Comparison of ENCODE assay signal across 9 mouse cellular contexts in the genomic region with DNA sequence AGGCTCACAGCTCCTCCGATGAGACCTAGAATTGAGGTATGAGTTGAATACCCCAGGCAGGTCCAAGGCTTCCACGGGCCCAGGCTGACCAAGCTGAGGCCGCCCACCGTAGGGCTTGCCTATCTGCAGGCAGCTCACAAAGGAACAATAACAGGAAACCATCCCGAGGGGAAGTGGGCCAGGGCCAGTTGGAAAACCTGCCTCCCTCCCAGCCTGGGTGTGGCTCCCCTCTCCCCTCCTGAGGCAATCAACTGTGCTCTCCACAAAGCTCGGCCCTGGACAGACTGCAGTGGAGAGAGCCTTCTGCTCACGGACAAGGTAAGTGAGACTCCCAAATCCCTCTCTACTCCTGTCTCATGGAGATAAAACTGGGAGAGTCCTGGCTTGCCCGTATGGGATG. TPM values are rescaled to one million over a fixed set of nuclear protein-coding genes. Genes with fewer than 3 reads are reported as not detected.
A peak's percentile ranks its signal among the peaks of the same experiment; 100 is the strongest.
DNase-seq lines count a peak whose midpoint lies in the region; ATAC-seq and TF ChIP-seq lines count a peak whose summit lies in the region.
"Had no signal": no experiment of that assay in that cellular context is flagged by ENCODE, and none has a peak within 500 bp of the region (broad histone marks: within the 10 kb centered on the region; RNA-seq: fewer than 3 reads in every experiment).

A gene (plus strand): TSS at position 211 of the 400 bp plus-strand sequence.

- H3K36me3 ChIP-seq in thymus, adult 2 months (ENCODE audit: control insufficient read depth, insufficient read depth, low read length): no peaks in the 10 kb centered on the region
- H3K36me3 ChIP-seq in heart, embryonic 11.5 days (ENCODE audit: control insufficient read depth, insufficient read depth, low read length): no peaks in the 10 kb centered on the region
- H3K36me3 ChIP-seq in liver, embryonic 15.5 days (replicated peaks): no peaks in the 10 kb centered on the region
- H3K36me3 ChIP-seq in small intestine, adult 2 months (ENCODE audit: control insufficient read depth, insufficient read depth, low read length): no peaks in the 10 kb centered on the region

- H3K4me3 ChIP-seq in thymus, adult 2 months (ENCODE audit: control insufficient read depth, insufficient read depth, low read length): no peak within 1 kb of the TSS
- peak within 1 kb of the TSS; percentile 44 for H3K4me3 ChIP-seq in heart, embryonic 11.5 days (ENCODE audit: low read depth, low read length)
- peak within 1 kb of the TSS; percentile 18 for H3K4me3 ChIP-seq in liver, embryonic 15.5 days (replicated peaks)
- peak within 1 kb of the TSS; percentile 41 for H3K4me3 ChIP-seq in small intestine, adult 2 months (ENCODE audit: low read depth, low read length)

- peak within 1 kb of the TSS; percentile 57 for H3K4me2 ChIP-seq in heart, embryonic 11.5 days
- no peak within 1 kb of the TSS for H3K4me2 ChIP-seq in liver, embryonic 15.5 days

- H3K4me1 ChIP-seq in thymus, adult 2 months (replicated peaks; ENCODE audit: control insufficient read depth, insufficient read depth, low read length): peaks cover 6% of the 10 kb centered on the region
- peaks cover 7% of the 10 kb centered on the region for H3K4me1 ChIP-seq in heart, embryonic 11.5 days (ENCODE audit: control insufficient read depth, insufficient read depth, low read length)
- peaks cover 21% of the 10 kb centered on the region for H3K4me1 ChIP-seq in liver, embryonic 15.5 days (replicated peaks)
- no peaks in the 10 kb centered on the region; the same call in 1 of the 2 replicates for H3K4me1 ChIP-seq in small intestine, adult 2 months (ENCODE audit: control insufficient read depth, insufficient read depth, insufficient read length, low read length)

- WGBS in thymus, adult 2 months: 80% methylated on average over 8 of the region's 8 CpGs
- 38% methylated on average over 8 of the region's 8 CpGs for WGBS in heart, embryonic 11.5 days (ENCODE audit: insufficient replicate concordance)
- 20% methylated on average over 8 of the region's 8 CpGs for WGBS in liver, embryonic 15.5 days (ENCODE audit: insufficient replicate concordance)
- WGBS in small intestine, adult 2 months: 51% methylated on average over 8 of the region's 8 CpGs

- peak within 1 kb of the TSS; percentile 69 for H3K9ac ChIP-seq in heart, embryonic 11.5 days (ENCODE audit: low read depth, low read length)
- no peak within 1 kb of the TSS for H3K9ac ChIP-seq in liver, embryonic 15.5 days

- ATAC-seq in heart, embryonic 11.5 days (replicated peaks; ENCODE audit: insufficient number of reproducible peaks, low FRiP score, low TSS enrichment): peak; percentile 65
- no peak for ATAC-seq in liver, embryonic 15.5 days (ENCODE audit: insufficient read depth)
- no peak for ATAC-seq in megakaryocyte, adult 5-6 weeks (ENCODE audit: poor library complexity, severe bottlenecking)

- no peak for TF ChIP-seq CTCF in thymus, adult 2 months (IDR thresholded peaks at IDR 0.05; ENCODE audit: borderline replicate concordance, control insufficient read depth, extremely low read depth, insufficient read depth, low read length, poor library complexity)
- no peak for TF ChIP-seq CTCF in small intestine, adult 2 months (IDR thresholded peaks at IDR 0.05; ENCODE audit: extremely low read depth, insufficient read length, insufficient replicate concordance, low read depth, low read length)

- no peak for DNase-seq in thymus, adult 2 months
- no peak for DNase-seq in thymus, postnatal 10 days (ENCODE audit: low spot score in 2 of 2)
- DNase-seq in kidney, adult 9 months: peak; percentile 69
- no peak for DNase-seq in retina, embryonic 14.5 days (ENCODE audit: low spot score)

- H3K27me3 ChIP-seq in thymus, adult 2 months (ENCODE audit: control insufficient read depth, insufficient read depth, low read length): no peaks in the 10 kb centered on the region
- no peaks in the 10 kb centered on the region for H3K27me3 ChIP-seq in heart, embryonic 11.5 days (ENCODE audit: control insufficient read depth, insufficient read depth, low read length)
- H3K27me3 ChIP-seq in liver, embryonic 15.5 days: no peaks in the 10 kb centered on the region
- no peaks in the 10 kb centered on the region for H3K27me3 ChIP-seq in small intestine, adult 2 months (ENCODE audit: control insufficient read depth, insufficient read depth, low read length)

- H3K9me3 ChIP-seq in heart, embryonic 11.5 days (replicated peaks; ENCODE audit: control insufficient read depth, low read length): no peaks in the 10 kb centered on the region
- no peaks in the 10 kb centered on the region for H3K9me3 ChIP-seq in liver, embryonic 15.5 days (replicated peaks)

- H3K27ac ChIP-seq in thymus, adult 2 months (ENCODE audit: control insufficient read depth, insufficient read depth, low read length): no peak within 1 kb of the TSS
- H3K27ac ChIP-seq in heart, embryonic 11.5 days (ENCODE audit: low read depth, low read length): peak within 1 kb of the TSS; percentile 75
- no peak within 1 kb of the TSS for H3K27ac ChIP-seq in liver, embryonic 15.5 days (replicated peaks)
- peak within 1 kb of the TSS; percentile 32; the same call in 1 of the 2 replicates for H3K27ac ChIP-seq in small intestine, adult 2 months (ENCODE audit: insufficient read depth, low read depth, low read length)

- TF ChIP-seq POLR2A in thymus, adult 2 months (IDR thresholded peaks at IDR 0.05; ENCODE audit: control insufficient read depth, extremely low read depth, insufficient read depth, low read length, poor library complexity): no peak
- TF ChIP-seq POLR2A in small intestine, adult 2 months (IDR thresholded peaks at IDR 0.05; ENCODE audit: low read depth, low read length): no peak

RNA-seq across cellular contexts. Expression of the gene that starts here (rescaled TPM):
- polyA plus RNA-seq in thymus, adult 2 months (2012; rRNA removed): 15.7 and 17.4 TPM in 2 replicates
- 42.6 and 46.0 TPM in 2 replicates for polyA plus RNA-seq in heart, embryonic 11.5 days (2014; fragmentation: Nextera tagmentation; extraction: Ambion mirVana)
- 8.6 and 9.5 TPM in 2 replicates for polyA plus RNA-seq in liver, embryonic 15.5 days (2015; fragmentation: Nextera tagmentation; extraction: Ambion mirVana)
- polyA plus RNA-seq in small intestine, adult 2 months (2012; rRNA removed): 6.5 and 13.2 TPM in 2 replicates
- total RNA-seq in megakaryocyte, adult 5-6 weeks (2015): 0.52 and 1.1 TPM in 2 replicates
- total RNA-seq in megakaryocyte, adult 5-6 weeks (2017): 0.37 and 0.57 TPM in 2 replicates
- total RNA-seq: hematopoietic stem cell, adult 5-6 weeks had no signal

Comparison
In these comparisons a context has a peak if more than half of its experiments do, and no peak if none do; other contexts are left out.
1. H3K27ac ChIP-seq: peak in heart, embryonic 11.5 days (single experiment) and small intestine, adult 2 months (single experiment); none in thymus, adult 2 months (single experiment) and liver, embryonic 15.5 days (single experiment).